Mouse (Mus musculus) ZHBTc4 (cell line): ENCODE results near the gene Zfp874a.
"Not testable (repeated sequence)": the region's sequence is repeated elsewhere in the genome, so short reads cannot be mapped to it uniquely, and the experiment has no call there.

Source experiments
- DNase-seq: peaks from one replicate; pipeline ENCODE4 v3.0.0-alpha.2; 2011; ENCODE audit warnings: low read depth, low spot score

Zfp874a gene

DNA sequence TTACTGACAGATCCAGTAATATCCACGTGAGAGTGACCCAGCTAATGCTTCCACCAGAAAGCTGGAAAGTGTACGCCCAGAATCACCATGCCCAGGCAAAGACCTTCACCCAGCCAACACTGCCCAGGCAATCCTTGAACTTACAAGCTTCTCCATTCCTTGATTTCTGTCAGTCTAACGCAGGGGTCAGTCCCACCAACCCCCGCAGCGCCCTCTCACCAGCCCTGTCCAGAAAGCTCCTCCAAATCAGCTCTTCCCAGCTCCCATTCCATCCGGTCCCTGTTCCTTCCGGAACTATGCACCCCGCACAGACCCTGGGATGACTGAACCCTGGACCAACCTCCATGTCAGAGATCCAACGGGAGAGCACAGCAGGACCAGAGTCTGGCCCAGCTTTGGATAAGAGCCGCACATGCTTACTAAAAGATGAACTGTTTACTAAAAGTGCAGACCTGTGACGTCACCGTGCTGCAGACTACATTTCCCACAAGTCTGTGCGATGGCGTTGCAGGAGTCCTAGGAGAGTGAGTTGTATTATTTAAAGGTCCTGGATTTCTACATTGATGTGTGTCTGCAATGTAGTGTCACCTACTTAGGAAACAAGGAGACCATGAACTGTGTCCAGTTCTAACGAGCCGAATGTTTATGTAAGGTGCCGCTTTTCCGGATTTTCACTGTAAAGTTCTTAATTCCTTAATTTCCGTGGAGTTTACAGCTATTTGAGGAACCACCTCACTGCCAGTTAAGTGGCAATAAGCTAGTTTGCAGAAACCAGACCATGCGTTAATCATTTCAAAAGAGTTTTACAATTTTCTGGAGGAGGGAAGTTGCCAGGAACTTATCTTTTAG is at the start of gene Zfp874a:
Gene Zfp874a, minus strand, starts transcription at position 453 of the 849 bp plus-strand sequence.
- DNase-seq: peak; percentile 85

DNA sequence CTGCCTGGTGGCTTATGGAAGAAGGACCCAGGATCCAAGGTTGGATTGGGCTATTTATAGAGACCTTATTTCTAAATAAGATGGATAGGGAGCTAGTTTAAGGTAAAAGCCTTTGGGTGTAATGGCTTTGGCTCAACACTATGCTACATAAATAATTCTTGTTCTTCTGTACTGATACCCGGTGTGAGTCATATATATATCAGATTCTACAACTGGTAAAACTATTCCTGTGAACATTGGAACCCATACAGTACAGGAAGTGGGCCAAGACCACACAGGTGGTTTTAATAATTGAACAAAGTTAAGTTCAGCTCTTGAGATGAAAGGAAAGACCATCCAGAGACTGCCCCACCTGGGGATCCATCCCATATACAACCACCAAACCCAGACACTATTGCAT is 49.5 kb upstream of the Zfp874a start:
- no peak for DNase-seq

GRCm38 (mm10) chr13:67500084-67500719 is 48.8 kb upstream of the Zfp874a start, which contains the start of gene Zfp58:
TSS of gene Zfp58 (minus strand) at chr13:67500555.
- peak; percentile 93 for DNase-seq

DNA sequence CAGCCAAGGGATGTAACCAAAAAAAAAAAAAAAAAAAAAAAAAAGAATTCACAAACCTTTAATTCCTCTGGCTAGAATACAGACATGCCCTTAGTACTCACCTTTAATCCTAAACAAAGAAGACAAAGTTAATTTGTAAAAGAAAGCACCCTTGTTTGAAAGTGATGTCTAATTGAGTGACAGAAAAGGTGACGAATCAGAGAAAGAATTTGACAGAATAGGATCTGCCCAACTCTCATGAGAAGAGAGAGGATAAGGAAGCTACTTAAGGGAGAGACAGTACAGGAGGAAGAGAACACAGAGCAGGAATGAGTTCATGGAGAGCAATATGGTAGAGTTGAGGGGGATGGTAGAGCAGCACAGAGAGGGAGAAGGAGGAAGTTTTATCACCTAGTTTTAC is 44.2 kb upstream of the Zfp874a start:
- DNase-seq: peak; percentile 72

GRCm38 (mm10) chr13:67484424-67484811 is 33.0 kb upstream of the Zfp874a start:
- DNase-seq: no peak

DNA sequence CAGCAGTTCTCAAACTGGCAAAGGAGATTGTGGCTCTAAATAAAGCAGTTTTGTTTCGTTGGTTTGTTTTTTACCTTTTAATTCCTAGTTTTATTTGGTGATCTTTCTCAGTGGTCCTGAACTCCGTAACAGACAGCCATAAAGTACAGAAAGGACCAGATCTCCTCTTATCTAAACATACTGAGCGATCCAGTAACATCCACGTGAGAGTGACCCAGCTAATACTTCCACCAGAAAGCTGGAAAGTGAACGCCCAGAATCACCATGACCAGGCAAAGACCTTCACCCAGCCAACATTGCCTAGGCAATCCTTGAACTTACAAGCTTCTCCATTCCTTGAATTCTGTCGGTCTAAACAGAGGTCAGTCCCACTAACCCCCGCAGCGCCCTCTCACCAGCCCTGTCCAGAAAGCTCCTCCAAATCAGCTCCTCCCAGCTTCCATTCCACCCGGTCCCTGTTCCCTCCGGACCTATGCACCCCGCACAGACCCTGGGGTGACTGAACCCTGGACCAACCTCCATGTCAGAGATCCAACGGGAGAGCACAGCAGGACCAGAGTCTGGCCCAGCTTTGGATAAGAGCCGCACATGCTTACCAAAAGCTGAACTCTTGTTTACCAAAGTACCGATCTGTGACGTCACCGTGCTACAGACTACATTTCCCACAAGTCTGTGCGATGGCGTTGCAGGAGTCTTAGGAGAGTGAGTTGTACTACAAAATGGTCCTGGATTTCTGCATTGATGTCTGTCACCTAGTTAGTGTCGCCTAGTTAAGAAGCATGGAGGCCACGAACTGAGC is 32.4 kb upstream of the Zfp874a start, which contains the start of gene Zfp874b:
Gene Zfp874b, minus strand, starts transcription at position 634 of the 799 bp plus-strand sequence.
- peak; percentile 93 for DNase-seq

DNA sequence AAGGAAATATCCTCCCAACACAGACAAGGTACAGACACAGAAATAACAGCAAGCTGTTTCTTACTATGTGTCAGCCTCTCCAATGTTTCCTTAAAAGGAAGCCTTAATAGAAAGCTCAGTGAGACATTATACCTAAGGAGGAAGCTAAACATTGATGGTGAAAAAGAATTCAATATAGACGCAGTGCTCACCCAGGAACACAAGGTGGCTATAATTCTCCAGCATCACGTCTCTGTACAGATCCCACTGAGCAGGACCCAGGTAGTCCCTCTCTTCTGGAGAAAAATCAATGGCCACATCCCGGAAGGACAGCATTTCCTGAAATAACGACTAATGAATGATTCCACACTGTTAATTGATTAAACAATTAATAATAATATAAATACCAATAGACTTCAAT is 30.1 kb upstream of the Zfp874a start:
- DNase-seq: no peak

DNA sequence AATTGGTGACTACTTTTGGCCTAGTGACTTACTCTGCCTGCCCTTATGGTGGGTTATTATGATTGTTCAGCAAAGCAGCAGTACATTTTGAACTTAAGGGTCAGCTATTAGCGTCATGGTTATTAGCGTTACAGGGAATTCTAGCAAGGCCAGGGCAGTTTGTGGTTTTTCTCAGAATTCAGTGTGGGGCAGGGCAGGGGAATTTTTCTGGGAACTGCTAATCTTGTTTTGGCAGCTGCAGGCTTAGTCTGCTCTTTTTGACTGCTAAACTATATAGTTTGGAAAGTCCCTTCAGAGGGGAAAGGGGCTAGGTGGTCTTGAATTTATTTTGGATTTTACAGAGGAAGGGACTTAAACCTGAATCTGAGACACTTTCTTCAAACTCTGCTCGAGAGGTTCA is 17.9 kb upstream of the Zfp874a start:
- DNase-seq: no peak

DNA sequence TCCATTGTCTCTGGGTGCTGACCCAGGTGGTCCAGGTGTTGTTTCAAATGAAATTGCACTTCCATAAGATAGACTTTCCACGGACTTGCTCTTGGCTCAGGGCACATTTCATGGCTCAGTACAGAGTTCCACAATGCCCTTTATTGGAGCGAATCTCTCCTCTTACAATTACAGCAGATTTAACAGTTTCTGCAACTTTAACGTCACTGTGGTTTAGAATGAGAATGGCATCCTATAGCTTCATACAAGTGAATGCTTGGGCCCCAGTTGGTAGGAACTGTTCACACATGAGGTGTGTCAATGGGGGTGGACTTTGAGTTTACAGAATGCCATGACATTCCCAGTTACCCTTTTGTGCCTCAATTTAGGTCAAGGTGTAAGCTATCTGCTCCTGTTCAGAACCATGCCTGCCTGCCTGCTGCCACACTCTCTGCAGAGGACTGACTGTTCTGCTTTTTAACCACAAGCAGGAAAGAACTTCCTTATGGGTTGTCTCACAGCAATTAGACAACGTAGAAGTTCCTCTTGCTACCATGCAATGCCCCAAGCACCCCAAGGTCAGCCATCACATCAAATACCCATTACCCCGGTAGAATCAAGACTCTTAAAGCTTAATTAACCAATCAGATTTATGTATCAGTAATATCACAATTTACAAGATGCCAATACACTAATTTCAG is 12.2 kb upstream of the Zfp874a start:
- DNase-seq: not testable (repeated sequence)

DNA sequence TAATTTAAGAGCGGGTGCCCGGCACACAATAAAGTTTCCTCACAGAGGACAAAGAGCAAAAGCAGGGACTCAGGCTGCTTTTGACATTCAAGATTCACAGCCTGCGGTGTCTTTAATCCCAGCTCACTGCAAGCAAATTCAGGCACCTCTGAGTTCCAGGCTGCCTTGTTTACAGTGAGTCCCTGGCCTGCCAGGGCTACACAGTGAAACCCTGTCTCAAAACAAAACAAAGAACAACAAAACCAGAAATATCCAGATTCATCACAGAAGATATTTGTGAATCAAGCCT is 541 bp upstream of the Zfp874a start:
- DNase-seq: no peak

- DNase-seq: not testable (repeated sequence)
These were observed 14.3 kb downstream of the Zfp874a start for GRCm38 (mm10) chr13:67437095-67437494.

DNA sequence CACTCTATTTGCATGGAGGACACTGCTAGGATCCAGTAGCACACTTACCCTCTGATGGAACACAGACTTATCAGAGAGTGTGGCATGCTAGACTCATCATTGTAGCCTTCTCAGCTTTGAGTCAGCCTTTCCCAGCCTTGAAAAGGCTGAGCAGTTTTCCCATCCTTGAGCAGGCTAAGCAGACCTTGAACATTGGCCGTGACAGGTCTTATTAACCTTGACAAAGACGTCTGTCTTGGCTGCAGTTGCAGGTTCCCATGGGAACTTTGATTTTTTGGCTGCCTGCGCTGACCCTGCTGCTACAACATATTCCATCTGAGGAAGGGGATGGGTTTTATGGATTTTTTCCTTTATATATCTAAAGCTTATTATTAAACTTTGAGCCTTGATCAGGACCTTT is 23.3 kb downstream of the Zfp874a start:
- DNase-seq: peak; percentile 37

- peak; percentile 40 for DNase-seq
These were observed 25.7 kb downstream of the Zfp874a start for GRCm38 (mm10) chr13:67425699-67426098.

DNA sequence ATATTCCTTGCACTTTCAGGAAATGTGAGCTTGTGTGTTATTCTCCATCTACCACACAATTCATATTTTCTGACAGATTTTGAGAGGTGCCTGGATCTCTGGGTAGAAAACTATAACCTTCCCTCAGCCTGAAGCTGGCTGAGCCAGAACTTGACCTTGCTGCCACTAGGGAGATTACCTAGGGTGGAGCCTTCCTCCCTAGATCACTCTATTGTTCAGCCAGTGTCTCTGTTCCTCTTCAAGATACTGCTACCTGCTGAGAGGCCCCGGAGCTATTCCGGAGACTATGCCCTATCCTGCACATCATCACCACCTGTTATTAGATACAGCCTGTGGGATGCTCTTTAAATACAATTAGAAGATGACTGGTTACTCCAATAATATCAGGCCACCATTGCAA is 28.9 kb downstream of the Zfp874a start:
- peak; percentile 53 for DNase-seq

- DNase-seq: peak; percentile 72
These were observed 30.1 kb downstream of the Zfp874a start, which contains the start of gene Zfp459 for GRCm38 (mm10) chr13:67421207-67421857. TSS of gene Zfp459 (minus strand) at chr13:67421418.

DNA sequence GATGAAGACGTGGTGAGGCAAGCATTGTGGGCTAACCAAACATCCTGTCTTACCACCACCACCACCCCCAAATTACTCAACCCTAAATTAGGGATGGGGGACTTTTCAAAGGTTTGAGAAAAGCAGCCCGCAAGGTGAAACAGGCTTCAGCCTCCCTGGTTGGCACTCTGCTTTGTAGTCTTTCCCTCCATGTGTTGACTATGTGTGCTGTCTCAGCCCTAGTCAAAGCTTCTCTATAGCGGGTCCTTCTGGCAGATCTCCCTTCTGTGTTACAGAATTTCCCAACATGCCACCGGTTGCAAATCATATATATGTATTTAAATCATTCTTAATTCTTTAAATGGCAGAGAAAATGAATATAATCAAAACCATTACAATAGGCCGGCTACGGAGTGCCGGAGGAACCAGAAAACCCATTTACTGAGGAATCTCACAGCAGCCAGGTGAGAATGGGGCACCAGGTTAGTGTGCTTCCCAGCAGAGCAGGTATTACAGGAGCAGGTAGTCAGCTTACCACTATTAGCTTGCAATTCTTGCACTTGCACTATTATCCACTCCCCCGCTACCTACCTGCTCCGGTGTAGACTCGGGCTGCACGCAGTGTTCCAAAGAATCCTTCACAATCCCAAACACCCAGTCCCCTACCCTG is 30.7 kb downstream of the Zfp874a start:
- DNase-seq: no peak

DNA sequence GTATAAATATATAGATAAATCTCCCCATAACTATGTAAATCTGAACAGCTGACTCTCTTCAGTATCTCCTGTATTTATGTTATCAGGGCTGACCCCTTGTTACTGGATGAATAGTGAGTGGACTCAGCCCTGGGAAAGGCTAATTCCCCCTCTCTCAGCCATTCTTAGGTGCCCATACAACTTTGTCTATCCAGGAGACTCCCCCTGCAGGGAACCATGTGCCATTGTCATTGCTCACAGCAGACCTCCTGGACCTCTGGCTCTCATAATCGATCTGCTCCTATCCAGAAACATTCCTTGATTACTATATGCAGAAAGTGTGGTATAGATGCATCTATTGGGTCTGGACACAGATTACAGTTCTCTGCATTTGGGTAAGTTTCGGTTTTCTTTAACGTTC is 34.6 kb downstream of the Zfp874a start:
- peak; percentile 56 for DNase-seq

GRCm38 (mm10) chr13:67415759-67416158 is 35.7 kb downstream of the Zfp874a start:
- peak; percentile 84 for DNase-seq

DNA sequence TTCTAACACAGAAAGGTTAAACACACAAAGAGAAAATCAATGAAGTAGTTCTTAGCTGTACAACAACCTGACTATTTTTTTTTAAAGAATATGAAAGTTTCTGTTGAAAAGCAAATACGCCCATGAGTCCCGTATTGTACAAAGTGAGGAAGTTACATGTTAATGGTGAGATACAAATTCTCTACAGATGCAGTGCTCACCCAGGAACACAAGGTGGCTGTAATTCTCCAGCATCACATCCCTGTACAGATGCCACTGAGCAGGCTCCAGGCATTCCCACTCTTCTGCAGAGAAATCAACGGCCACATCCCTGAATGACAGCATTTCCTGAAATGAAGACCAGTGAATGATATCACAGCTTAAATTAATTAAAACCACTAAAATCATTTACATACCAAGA is 37.8 kb downstream of the Zfp874a start:
- peak; percentile 1 for DNase-seq

DNA sequence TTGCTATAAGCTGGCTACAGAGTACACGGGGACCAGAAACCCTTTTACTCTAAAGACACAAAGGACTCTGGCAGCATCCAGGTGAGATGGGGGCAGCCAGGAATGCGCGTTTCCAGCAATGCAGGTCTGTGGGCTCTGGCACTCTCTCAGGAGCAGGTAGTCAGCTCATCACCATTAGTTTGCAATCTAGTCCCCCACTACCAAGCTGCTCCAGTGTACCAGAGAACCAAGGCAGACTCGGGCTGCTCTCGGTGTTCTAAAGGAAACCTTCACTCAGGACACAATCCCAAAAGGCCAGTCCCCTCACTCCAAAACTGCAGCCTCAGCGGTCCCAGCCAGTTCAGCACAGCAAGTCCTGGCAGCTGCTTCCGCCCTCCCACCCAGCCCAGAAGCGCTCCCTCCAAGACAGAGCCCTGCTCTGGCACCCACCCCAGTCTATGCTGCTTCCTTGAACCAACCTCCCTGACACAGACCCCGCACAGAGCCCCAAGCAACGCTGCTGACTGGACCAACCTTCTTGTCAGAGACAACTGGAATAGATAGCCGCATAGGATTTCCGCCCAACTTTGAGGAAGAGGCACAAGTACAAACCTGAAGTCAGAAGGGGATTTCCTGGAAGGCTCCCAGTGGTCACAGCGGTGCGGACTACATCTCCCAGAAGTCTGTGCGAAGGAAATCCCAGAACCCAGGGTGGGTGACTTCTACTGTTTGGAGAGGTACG is 52.1 kb downstream of the Zfp874a start, which contains the start of gene Zfp429:
Gene Zfp429, minus strand, starts transcription at position 637 of the 721 bp plus-strand sequence.
- DNase-seq: peak; percentile 49
